Mouse (Mus musculus) A20 (cell line): ENCODE measurements around the gene Cdsn.

ENCODE experiments used
- DNase-seq: peaks from one replicate; pipeline ENCODE4 v3.0.0-alpha.2; 2011; ENCODE audit warnings: low read depth, low spot score

The Cdsn gene

DNA sequence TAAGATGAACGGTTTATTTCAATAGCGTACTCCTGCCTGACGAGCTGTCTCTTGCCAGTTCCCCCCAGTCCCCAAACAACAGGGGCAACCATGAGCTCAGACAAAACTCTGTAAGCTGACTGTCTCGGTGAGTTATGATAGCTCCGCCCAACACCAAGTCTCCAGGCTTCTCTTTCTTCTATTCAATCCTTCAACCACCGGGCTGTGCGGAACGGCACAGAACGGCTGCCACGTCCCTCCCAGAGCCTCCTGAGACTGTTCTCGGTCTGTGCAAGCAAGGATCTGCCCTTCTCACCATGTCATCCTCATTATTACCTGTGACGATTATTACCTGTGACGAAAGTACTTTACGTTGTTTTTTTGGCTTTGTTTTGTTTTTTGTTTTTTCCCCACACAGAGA, 18.9 kb downstream of the Cdsn start:
- no peak for DNase-seq

DNA sequence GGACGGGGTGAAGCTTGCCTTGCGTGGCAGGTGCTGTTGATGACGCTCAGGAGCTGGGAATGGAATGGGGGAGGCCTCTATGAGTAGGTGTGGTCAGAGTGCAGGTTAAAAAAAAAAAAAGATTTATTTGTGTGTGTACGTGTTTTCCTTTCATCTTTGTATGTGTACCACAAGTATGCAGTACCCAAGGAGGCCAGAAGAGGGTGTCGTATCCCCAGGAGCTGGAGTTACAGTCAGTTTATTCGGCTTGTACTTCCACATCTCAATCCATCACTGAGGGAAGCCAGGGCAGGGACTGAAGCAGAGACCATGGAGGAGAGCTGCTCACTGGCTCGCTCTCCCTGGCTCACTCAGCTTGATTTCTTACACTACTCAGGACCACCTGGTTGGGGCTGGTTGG, 19.5 kb downstream of the Cdsn start:
- no peak for DNase-seq

- DNase-seq = peak; percentile 82
Observed at GRCm38 (mm10) chr17:35578211-35578610, 26.3 kb downstream of the Cdsn start.

DNA sequence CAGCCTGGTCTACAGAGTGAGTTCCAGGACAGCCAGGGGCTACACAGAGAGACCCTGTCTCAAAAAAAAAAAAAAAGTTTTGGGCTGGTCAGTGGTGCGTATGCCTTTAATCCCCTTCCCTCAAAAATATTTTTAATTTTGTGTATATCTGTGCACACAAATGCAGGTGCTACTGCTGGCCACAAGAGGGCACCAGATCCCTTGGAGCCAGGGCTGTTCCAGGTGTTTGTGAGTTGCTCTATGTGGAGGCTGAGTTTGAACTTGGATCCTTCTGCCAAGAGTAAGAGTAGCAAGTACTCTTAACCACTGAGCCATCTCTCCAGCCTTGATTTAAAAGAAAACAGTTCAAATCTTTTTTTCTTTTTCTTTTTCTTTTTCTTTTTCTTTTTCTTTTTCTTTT, 31.0 kb downstream of the Cdsn start:
- DNase-seq = peak; percentile 48

- DNase-seq = peak; percentile 82
Observed at GRCm38 (mm10) chr17:35584330-35584937, 32.5 kb downstream of the Cdsn start.

- no peak for DNase-seq
Observed at GRCm38 (mm10) chr17:35587291-35587690, 35.4 kb downstream of the Cdsn start.

GRCm38 (mm10) chr17:35588387-35588786, 36.5 kb downstream of the Cdsn start:
- no peak for DNase-seq

DNA sequence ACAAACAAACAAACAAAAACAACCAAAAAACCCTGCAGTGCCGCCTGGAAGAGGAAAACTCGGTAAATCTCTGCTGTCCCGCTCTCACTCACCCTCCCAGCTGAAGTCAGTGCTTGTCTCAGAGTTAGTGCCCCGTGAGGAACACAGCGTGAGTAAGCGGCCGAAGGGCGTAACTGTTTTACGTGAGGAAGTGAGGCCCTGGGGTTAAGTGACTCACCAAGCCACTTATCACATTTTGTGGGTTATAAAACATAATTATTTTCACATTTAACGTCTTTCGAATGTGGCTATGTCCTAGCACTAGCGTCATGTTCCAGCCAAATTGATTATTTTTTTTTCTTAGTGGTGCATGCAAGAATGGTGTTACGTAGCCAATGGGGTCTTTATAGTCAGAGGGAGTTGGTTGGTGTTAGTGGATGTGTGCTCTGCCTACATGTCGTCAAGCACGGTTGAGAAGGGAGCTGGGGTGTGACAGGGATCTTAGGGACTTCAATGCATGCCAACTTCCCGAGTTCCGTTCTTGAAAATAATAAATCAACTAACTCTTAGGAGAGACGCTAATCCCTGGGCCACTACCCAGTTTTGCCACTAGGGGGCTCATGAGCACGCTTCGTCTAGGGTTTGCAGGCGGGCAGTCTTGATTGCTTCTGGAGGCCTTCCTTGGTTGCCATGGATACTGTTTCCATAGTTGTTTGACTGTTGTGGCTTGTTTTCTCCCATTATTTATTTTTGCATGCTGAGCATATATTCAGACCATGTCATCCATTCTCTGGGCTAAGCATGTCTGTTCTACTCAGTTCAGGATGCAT, 38.7 kb downstream of the Cdsn start:
- DNase-seq = peak; percentile 81

DNA sequence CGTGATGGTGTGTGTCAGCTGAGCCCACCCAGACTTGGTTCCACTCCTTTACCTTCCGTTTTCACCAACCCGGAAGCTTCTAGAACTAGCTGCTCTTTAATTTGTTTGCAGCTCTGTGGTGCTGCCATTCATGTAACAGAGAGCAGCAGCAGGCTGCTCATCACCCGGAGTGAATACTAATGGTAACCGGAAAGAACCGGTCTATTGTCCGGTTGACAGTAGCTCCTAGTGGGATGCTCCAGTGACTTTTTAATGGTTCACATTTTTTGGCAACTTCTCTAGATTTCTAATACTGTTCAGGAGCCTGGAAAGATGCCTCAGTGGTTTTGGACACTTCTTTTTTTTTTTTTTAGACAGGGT, 39.3 kb downstream of the Cdsn start:
- DNase-seq = no peak

DNA sequence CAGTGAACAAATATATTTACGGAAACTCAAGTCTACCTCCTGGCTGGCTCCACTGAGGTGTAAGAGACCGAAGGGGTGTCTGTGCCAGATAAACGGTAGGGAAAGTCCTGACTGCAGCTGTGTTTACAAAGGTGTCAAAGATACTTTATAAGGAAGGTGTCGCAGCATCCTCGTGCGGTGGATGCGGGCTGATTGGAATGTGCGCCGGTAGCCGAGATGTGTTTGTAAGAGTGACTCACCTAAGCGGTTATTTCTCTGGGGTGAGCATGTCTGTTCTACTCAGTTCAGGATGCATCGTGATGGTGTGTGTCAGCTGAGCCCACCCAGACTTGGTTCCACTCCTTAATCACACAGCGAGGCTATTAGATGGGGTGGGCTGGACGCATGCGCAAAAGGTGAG, 39.8 kb downstream of the Cdsn start:
- no peak for DNase-seq

DNA sequence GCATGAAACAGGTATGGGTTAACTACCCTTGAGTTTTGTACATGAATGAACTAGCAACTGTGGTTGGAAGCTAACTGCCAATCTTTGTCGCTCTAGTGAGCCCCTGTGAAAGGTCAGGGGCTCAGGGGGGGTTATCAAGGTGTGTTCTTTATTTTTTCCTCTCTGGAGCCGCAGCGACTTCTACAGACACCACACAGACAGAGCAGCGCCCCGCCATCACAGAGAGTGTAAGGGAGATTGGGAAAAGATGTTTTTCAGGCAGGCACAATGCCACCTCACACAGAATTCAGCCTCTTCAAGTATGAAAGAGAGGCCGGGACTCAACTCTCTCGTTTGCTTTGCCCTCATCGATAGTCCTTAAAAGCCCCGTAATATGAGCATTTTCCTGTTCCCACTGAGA, 40.2 kb downstream of the Cdsn start:
- no peak for DNase-seq

- DNase-seq = no peak
Observed at GRCm38 (mm10) chr17:35593786-35594185, 41.9 kb downstream of the Cdsn start.

DNA sequence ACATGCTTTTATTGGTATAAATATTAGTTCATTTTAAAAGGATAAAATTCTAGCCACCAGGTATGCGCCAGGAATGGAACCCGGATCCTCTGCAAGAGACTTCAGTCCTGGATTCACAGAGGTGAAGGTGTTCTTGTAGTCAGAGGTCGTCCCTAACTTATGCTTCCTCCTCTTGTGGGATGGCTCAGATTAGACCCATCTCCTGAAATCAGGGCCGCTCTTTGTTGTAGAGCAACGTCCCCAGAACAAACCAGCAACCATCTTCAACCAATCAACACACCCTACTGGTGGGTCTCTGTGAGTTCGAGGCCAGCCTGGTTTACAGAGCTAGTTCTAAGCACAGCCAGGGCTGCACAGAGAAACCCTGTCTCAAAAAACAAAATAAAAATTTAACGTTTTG, 42.5 kb downstream of the Cdsn start:
- no peak for DNase-seq

GRCm38 (mm10) chr17:35597399-35597798, 45.5 kb downstream of the Cdsn start:
- DNase-seq = no peak

DNA sequence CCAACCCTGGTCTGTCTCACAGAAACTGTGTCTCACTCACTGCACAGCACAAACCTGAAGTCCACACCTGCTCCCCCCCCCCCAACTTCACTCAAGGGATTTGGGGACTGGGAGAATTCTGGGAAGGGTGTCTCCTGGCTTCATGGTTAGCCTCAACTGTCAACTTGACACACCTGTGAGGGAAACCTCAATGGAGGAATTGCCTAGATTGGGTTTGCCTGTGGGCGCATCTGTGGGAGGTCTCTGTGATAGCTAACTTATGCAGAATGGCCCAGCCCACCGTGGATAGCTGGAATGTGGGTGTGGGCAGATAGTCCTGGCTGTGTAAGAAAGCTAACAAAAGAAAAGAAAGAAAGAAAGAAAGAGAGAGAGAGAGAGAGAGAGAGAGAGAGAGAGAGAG, 49.3 kb downstream of the Cdsn start, which contains the start of gene Sfta2:
Gene Sfta2 (plus strand): TSS at position 301 of the 400 bp plus-strand sequence.
- no peak for DNase-seq

GRCm38 (mm10) chr17:35601736-35602354, 49.9 kb downstream of the Cdsn start:
- DNase-seq = no peak
